ENCODE assay signal across 15 mouse cellular contexts in the genomic region with DNA sequence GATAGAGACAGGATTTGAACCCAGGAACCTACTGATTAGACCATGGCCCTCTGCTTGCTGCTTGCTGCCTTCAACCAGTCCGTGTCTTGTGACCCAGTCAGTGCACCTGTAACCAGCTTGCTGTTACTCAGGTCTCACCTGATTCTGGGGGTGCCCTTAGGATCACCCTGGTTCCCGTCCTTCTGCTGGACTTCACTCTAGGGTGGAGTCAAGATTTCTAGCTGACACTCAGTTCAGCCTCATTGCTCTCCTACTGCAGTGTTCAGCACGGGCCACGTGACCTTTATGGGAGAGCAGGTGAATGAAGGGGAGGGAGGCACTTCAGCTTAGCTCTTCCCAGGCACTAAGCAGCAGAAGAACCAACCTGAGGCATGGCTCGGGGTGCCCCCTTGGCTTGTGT. TPM values are rescaled to one million over a fixed set of nuclear protein-coding genes. Genes with fewer than 3 reads are reported as not detected.
"Had no signal": no experiment of that assay in that cellular context is flagged by ENCODE, and none has a peak within 500 bp of the region (broad histone marks: within the 10 kb centered on the region; RNA-seq: fewer than 3 reads in every experiment).

No protein-coding gene starts in this region.

- ATAC-seq: hindbrain, embryonic 16.5 days; inflammation-experienced regulatory T-cells, adult 6 months; lung, postnatal 0 days; midbrain, embryonic 13.5 days had no signal

- H3K4me1 ChIP-seq: limb, embryonic 13.5 days; liver, embryonic 15.5 days had no signal

- H3K9ac ChIP-seq: limb, embryonic 13.5 days; liver, embryonic 15.5 days; midbrain, embryonic 13.5 days had no signal

- H3K27ac ChIP-seq: limb, embryonic 13.5 days; liver, embryonic 15.5 days; midbrain, embryonic 13.5 days had no signal

- DNase-seq: left cerebral cortex, postnatal 4 days; lung, adult 2 months; lung, postnatal 36 days; right cerebral cortex, adult 18-20 months; right cerebral cortex, postnatal 25 days; thymus, adult 2 months; thymus, postnatal 25 days had no signal

- H3K4me2 ChIP-seq: limb, embryonic 13.5 days; liver, embryonic 15.5 days; midbrain, embryonic 13.5 days had no signal

- H3K9me3 ChIP-seq: limb, embryonic 13.5 days; liver, embryonic 15.5 days; midbrain, embryonic 13.5 days had no signal

- H3K4me3 ChIP-seq: limb, embryonic 13.5 days; liver, embryonic 15.5 days; midbrain, embryonic 13.5 days had no signal

- H3K27me3 ChIP-seq: limb, embryonic 13.5 days; liver, embryonic 15.5 days; midbrain, embryonic 13.5 days had no signal

- H3K36me3 ChIP-seq: limb, embryonic 13.5 days; liver, embryonic 15.5 days; midbrain, embryonic 13.5 days had no signal

RNA-seq across cellular contexts. Expression of a gene that starts 7.4 kb away (rescaled TPM):
- total RNA-seq: liver, adult 2 months; megakaryocyte progenitor cell, adult 5-6 weeks had no signal
- polyA plus RNA-seq: inflammation-experienced regulatory T-cells, adult 6 months; limb, embryonic 13.5 days; liver, adult 2 months; liver, embryonic 15.5 days had no signal
